Mouse (Mus musculus) gastrocnemius, adult 8-10 months (tissue): ENCODE measurements around the gene Gm45233. TPM values are rescaled to one million over a fixed set of nuclear protein-coding genes. Genes with fewer than 3 reads are reported as not detected.

Experiments used
- DNase-seq, 2 experiments: peaks; one replicate each; pipeline ENCODE4 v3.0.0; 2022; ENCODE audit warnings: low spot score in 2 of 2
- total RNA-seq, 4 experiments: library from RNA; stranded (reverse); gene quantifications; 2 replicates each; pipeline ENCODE4 v1.2.4; 2022

Gene Gm45233
- total RNA-seq, 4 experiments from 2014 or later: 0.73 TPM; not detected in 3

- DNase-seq: no peak
These were observed 4.3 kb downstream of the Gm45233 start for GRCm38 (mm10) chr7:43448246-43448645.

- no peak for DNase-seq
These were observed 5.9 kb downstream of the Gm45233 start for GRCm38 (mm10) chr7:43449811-43450210.

- no peak for DNase-seq
These were observed 7.8 kb downstream of the Gm45233 start for GRCm38 (mm10) chr7:43451726-43452125.

- DNase-seq: no peak
These were observed 8.7 kb downstream of the Gm45233 start for GRCm38 (mm10) chr7:43452609-43453008.

GRCm38 (mm10) chr7:43453599-43454355, 9.8 kb downstream of the Gm45233 start:
- DNase-seq: no peak

GRCm38 (mm10) chr7:43454371-43454770, 10.4 kb downstream of the Gm45233 start:
- no peak for DNase-seq

GRCm38 (mm10) chr7:43462851-43463250, 18.9 kb downstream of the Gm45233 start, which contains the start of gene Vsig10l:
TSS of gene Vsig10l (plus strand) at chr7:43463151.
- no peak for DNase-seq

GRCm38 (mm10) chr7:43463976-43464375, 20.0 kb downstream of the Gm45233 start:
- DNase-seq: no peak

- no peak for DNase-seq
These were observed 21.0 kb downstream of the Gm45233 start for GRCm38 (mm10) chr7:43464864-43465343.

- peak; percentile 77 to 85 for DNase-seq
These were observed 21.6 kb downstream of the Gm45233 start for GRCm38 (mm10) chr7:43465344-43466098.

GRCm38 (mm10) chr7:43466099-43466694, 22.3 kb downstream of the Gm45233 start:
- peak; percentile 59 to 74 for DNase-seq

- DNase-seq: no peak
These were observed 26.4 kb downstream of the Gm45233 start for GRCm38 (mm10) chr7:43470373-43470772.

GRCm38 (mm10) chr7:43475706-43476105, 31.8 kb downstream of the Gm45233 start:
- DNase-seq: no peak

- no peak for DNase-seq
These were observed 32.4 kb downstream of the Gm45233 start for GRCm38 (mm10) chr7:43476376-43476775.

GRCm38 (mm10) chr7:43481191-43481590, 37.3 kb downstream of the Gm45233 start:
- DNase-seq: no peak

GRCm38 (mm10) chr7:43482090-43482716, 38.3 kb downstream of the Gm45233 start:
- DNase-seq: no peak

GRCm38 (mm10) chr7:43483236-43483635, 39.3 kb downstream of the Gm45233 start:
- DNase-seq: no peak

- no peak for DNase-seq
These were observed 44.7 kb downstream of the Gm45233 start for GRCm38 (mm10) chr7:43488646-43489045.

GRCm38 (mm10) chr7:43489631-43490125, 45.8 kb downstream of the Gm45233 start, which contains the start of gene Iglon5:
TSS of gene Iglon5 (minus strand) at chr7:43490075.
- no peak for DNase-seq

GRCm38 (mm10) chr7:43490182-43490584, 46.3 kb downstream of the Gm45233 start:
- DNase-seq: peak; percentile 15 to 24

GRCm38 (mm10) chr7:43490861-43491260, 46.9 kb downstream of the Gm45233 start:
- no peak for DNase-seq
